Comparison of ENCODE assay signal across 10 mouse cellular contexts in the genomic region with DNA sequence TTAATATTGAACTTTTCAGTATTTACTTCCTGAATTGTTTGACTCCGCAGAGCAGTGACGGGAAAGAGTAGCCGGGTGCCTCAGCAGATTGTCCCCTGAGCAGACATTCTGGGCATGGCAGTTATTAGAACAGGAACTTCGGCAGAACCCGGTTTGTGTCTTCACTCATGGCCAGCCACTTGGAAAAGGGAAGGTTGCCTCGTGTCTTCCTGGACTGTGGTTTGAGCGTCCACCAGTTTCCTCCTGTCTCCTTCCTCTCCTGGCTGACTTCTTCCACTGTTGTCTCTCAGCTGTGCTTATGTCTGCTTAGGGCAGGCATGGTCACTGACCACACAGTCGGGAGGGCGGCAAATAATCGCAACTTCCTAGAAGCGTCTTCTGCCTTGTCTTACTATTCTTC. TPM values are rescaled to one million over a fixed set of nuclear protein-coding genes. Genes with fewer than 3 reads are reported as not detected.
A peak's percentile ranks its signal among the peaks of the same experiment; 100 is the strongest.
DNase-seq lines count a peak whose midpoint lies in the region; ATAC-seq lines count a peak whose summit lies in the region.
"Had no signal": no experiment of that assay in that cellular context is flagged by ENCODE, and none has a peak within 500 bp of the region (broad histone marks: within the 10 kb centered on the region; RNA-seq: fewer than 3 reads in every experiment).

No protein-coding gene starts in this region.

- ATAC-seq in kidney, embryonic 15.5 days (replicated peaks; ENCODE audit: low FRiP score) = no peak
- no peak for ATAC-seq in heart, embryonic 16.5 days (replicated peaks; ENCODE audit: extremely low read depth, insufficient read depth, low FRiP score)
- peak; percentile 55; the same call in 1 of the 2 replicates for ATAC-seq in liver, embryonic 12.5 days
- peak; percentile 54; the same call in 1 of the 2 replicates for ATAC-seq in neutrophil, adult 5-6 weeks (ENCODE audit: extremely low read depth, insufficient number of reproducible peaks, low FRiP score, poor library complexity, severe bottlenecking)
- ATAC-seq in erythroid progenitor cell, adult 5-6 weeks (replicated peaks; ENCODE audit: low FRiP score, poor library complexity, severe bottlenecking) = no peak
- no peak for ATAC-seq in forebrain, embryonic 14.5 days

- no peak overlapping the region for H3K4me3 ChIP-seq in kidney, embryonic 15.5 days (replicated peaks)
- H3K4me3 ChIP-seq in heart, embryonic 16.5 days (ENCODE audit: low read length) = no peak overlapping the region
- H3K4me3 ChIP-seq in liver, embryonic 12.5 days = no peak overlapping the region
- no peak overlapping the region for H3K4me3 ChIP-seq in forebrain, embryonic 14.5 days (ENCODE audit: low read depth, low read length)
- H3K4me3 ChIP-seq: hindbrain, embryonic 15.5 days had no signal

- H3K4me1 ChIP-seq in kidney, embryonic 15.5 days = no peaks in the 10 kb centered on the region
- H3K4me1 ChIP-seq in heart, embryonic 16.5 days (ENCODE audit: control insufficient read depth, insufficient read depth, low read length) = peaks cover 3% of the 10 kb centered on the region
- no peaks in the 10 kb centered on the region for H3K4me1 ChIP-seq in liver, embryonic 12.5 days
- no peaks in the 10 kb centered on the region for H3K4me1 ChIP-seq in forebrain, embryonic 14.5 days (ENCODE audit: control insufficient read depth, insufficient read depth, low read length)
- H3K4me1 ChIP-seq: hindbrain, embryonic 15.5 days had no signal

- WGBS in kidney, embryonic 15.5 days = 64% methylated on average over 11 of the region's 11 CpGs
- WGBS in heart, embryonic 16.5 days = 60% methylated on average over 11 of the region's 11 CpGs
- 21% methylated on average over 11 of the region's 11 CpGs for WGBS in liver, embryonic 12.5 days (ENCODE audit: insufficient replicate concordance)
- WGBS in forebrain, embryonic 14.5 days = 89% methylated on average over 11 of the region's 11 CpGs

- H3K9me3 ChIP-seq in kidney, embryonic 15.5 days (replicated peaks) = no peaks in the 10 kb centered on the region
- H3K9me3 ChIP-seq in heart, embryonic 16.5 days (replicated peaks; ENCODE audit: control insufficient read depth, low read length) = no peaks in the 10 kb centered on the region
- no peaks in the 10 kb centered on the region for H3K9me3 ChIP-seq in liver, embryonic 12.5 days (replicated peaks)
- no peaks in the 10 kb centered on the region for H3K9me3 ChIP-seq in forebrain, embryonic 14.5 days (replicated peaks; ENCODE audit: control insufficient read depth, low read length)
- H3K9me3 ChIP-seq: hindbrain, embryonic 15.5 days had no signal

- H3K27ac ChIP-seq in kidney, embryonic 15.5 days = no peak overlapping the region
- H3K27ac ChIP-seq in heart, embryonic 16.5 days (ENCODE audit: low read length) = no peak overlapping the region
- no peak overlapping the region for H3K27ac ChIP-seq in liver, embryonic 12.5 days
- no peak overlapping the region for H3K27ac ChIP-seq in forebrain, embryonic 14.5 days (ENCODE audit: low read depth, low read length)
- H3K27ac ChIP-seq: hindbrain, embryonic 15.5 days had no signal

- H3K4me2 ChIP-seq in kidney, embryonic 15.5 days = no peak overlapping the region
- 0 out of 2 replicates have a peak overlapping the region, but pooled peaks have one; percentile 13 for H3K4me2 ChIP-seq in heart, embryonic 16.5 days (ENCODE audit: low read depth, low read length)
- H3K4me2 ChIP-seq in liver, embryonic 12.5 days = peak overlapping the region; percentile 38
- H3K4me2 ChIP-seq in forebrain, embryonic 14.5 days (ENCODE audit: low read length) = no peak overlapping the region
- H3K4me2 ChIP-seq: hindbrain, embryonic 15.5 days had no signal

- H3K36me3 ChIP-seq in kidney, embryonic 15.5 days = no peaks in the 10 kb centered on the region
- no peaks in the 10 kb centered on the region for H3K36me3 ChIP-seq in heart, embryonic 16.5 days (ENCODE audit: control insufficient read depth, insufficient read depth)
- no peaks in the 10 kb centered on the region for H3K36me3 ChIP-seq in liver, embryonic 12.5 days
- H3K36me3 ChIP-seq in forebrain, embryonic 14.5 days (ENCODE audit: control insufficient read depth, insufficient read depth, low read length) = no peaks in the 10 kb centered on the region
- H3K36me3 ChIP-seq: hindbrain, embryonic 15.5 days had no signal

- no peaks in the 10 kb centered on the region for H3K27me3 ChIP-seq in kidney, embryonic 15.5 days
- H3K27me3 ChIP-seq in heart, embryonic 16.5 days (ENCODE audit: control insufficient read depth, insufficient read depth, low read length) = no peaks in the 10 kb centered on the region
- H3K27me3 ChIP-seq in liver, embryonic 12.5 days (replicated peaks) = peaks cover 27% of the 10 kb centered on the region
- no peaks in the 10 kb centered on the region for H3K27me3 ChIP-seq in forebrain, embryonic 14.5 days (replicated peaks; ENCODE audit: control insufficient read depth, insufficient read depth, low read length)
- H3K27me3 ChIP-seq: hindbrain, embryonic 15.5 days had no signal

- DNase-seq in kidney, adult 11 months = peak; percentile 4
- DNase-seq in cerebellum, postnatal 36 days = no peak
- DNase-seq in forebrain, embryonic 14.5 days (ENCODE audit: low spot score) = no peak
- DNase-seq: cerebellum, adult 2 months had no signal

- no peak overlapping the region for H3K9ac ChIP-seq in kidney, embryonic 15.5 days
- no peak overlapping the region for H3K9ac ChIP-seq in heart, embryonic 16.5 days (ENCODE audit: low read length)
- no peak overlapping the region for H3K9ac ChIP-seq in liver, embryonic 12.5 days
- no peak overlapping the region for H3K9ac ChIP-seq in forebrain, embryonic 14.5 days (ENCODE audit: low read length)
- H3K9ac ChIP-seq: hindbrain, embryonic 15.5 days had no signal

RNA-seq across cellular contexts. Expression of gene Rapgef5, which starts 44.2 kb away (rescaled TPM):
- 14.2 and 15.1 TPM in 2 replicates for polyA plus RNA-seq in kidney, embryonic 15.5 days (2015; fragmentation: Nextera tagmentation; extraction: Ambion mirVana)
- 15.2 and 16.6 TPM in 2 replicates for polyA plus RNA-seq in heart, embryonic 16.5 days (2015; fragmentation: Nextera tagmentation; extraction: Ambion mirVana)
- polyA plus RNA-seq in liver, embryonic 12.5 days (2016; fragmentation: Nextera tagmentation; extraction: Ambion mirVana) = 3.3 and 3.8 TPM in 2 replicates
- 8.1 and 13.7 TPM in 2 replicates for total RNA-seq in neutrophil, adult 5-6 weeks (2017)
- total RNA-seq in erythroid progenitor cell, adult 5-6 weeks (2015; ENCODE audit: low replicate concordance) = 0.36 TPM in 1 of 2 replicates, not detected in the other
- 0.13 and 0.23 TPM in 2 replicates for total RNA-seq in erythroid progenitor cell, adult 5-6 weeks (2017; ENCODE audit: low replicate concordance)
- polyA plus RNA-seq in forebrain, embryonic 14.5 days (2014; fragmentation: Nextera tagmentation; extraction: Ambion mirVana) = 25.7 and 32.2 TPM in 2 replicates

Comparison
In these comparisons a context has a peak if more than half of its experiments do, and no peak if none do; other contexts are left out.
1. ATAC-seq: peak in liver, embryonic 12.5 days (single experiment) and neutrophil, adult 5-6 weeks (single experiment); none in kidney, embryonic 15.5 days (single experiment), heart, embryonic 16.5 days (single experiment), erythroid progenitor cell, adult 5-6 weeks (single experiment) and forebrain, embryonic 14.5 days (single experiment).
2. H3K4me2 ChIP-seq: peak in heart, embryonic 16.5 days (single experiment) and liver, embryonic 12.5 days (single experiment); none in kidney, embryonic 15.5 days (single experiment) and forebrain, embryonic 14.5 days (single experiment).